Comparison of ENCODE assay signal across 17 mouse cellular contexts in genomic region chr7:62345411-62345810, GRCm38 (mm10). TPM values are rescaled to one million over a fixed set of nuclear protein-coding genes. Genes with fewer than 3 reads are reported as not detected.
DNase-seq lines count a peak whose midpoint lies in the region.
"Had no signal": no experiment of that assay in that cellular context is flagged by ENCODE, and none has a peak within 500 bp of the region (broad histone marks: within the 10 kb centered on the region; RNA-seq: fewer than 3 reads in every experiment).

No protein-coding gene starts in this region.

- peak; percentile 39 for DNase-seq in gastrocnemius, adult 18-20 months (ENCODE audit: low spot score)
- no peak for DNase-seq in gastrocnemius, adult 8-10 months (ENCODE audit: low spot score in 2 of 2)
- DNase-seq in 3T3-L1 (ENCODE audit: low read depth, low spot score) = peak; percentile 37
- peak; percentile 5 for DNase-seq in gastrocnemius, postnatal 10 days
- peak; percentile 18 for DNase-seq in testis, postnatal 14 days (ENCODE audit: low spot score)
- DNase-seq in heart, adult 8-10 months (ENCODE audit: low spot score) = no peak
- DNase-seq in cerebellum, postnatal 10 days = no peak
- DNase-seq: adrenal gland, postnatal 10 days; cerebellum, adult 11 months; cerebellum, adult 8-10 months; cerebellum, postnatal 25 days; forebrain, postnatal 0 days; heart, adult 11 months; heart, postnatal 10 days had no signal

RNA-seq across cellular contexts. Expression of gene Ndn, which starts 1.0 kb away (rescaled TPM):
- total RNA-seq in gastrocnemius, adult 18-20 months (2021) = 1 to 10 TPM; 2.2 to 2.8 TPM
- total RNA-seq in gastrocnemius, adult 8-10 months (2022) = 1 to 10 TPM; 1.8 to 2.4 (median 2.1) TPM
- 10 to 100 TPM; 45.3 to 54.6 TPM for total RNA-seq in gastrocnemius, postnatal 10 days (2021)
- total RNA-seq in heart, adult 8-10 months (2022) = 1 to 10 TPM; 3.1 to 5.2 (median 3.9) TPM
- total RNA-seq: CH12.LX had no signal

RNA-seq across cellular contexts. Expression of gene Magel2, which starts 31.4 kb away (rescaled TPM):
- not detected for total RNA-seq in gastrocnemius, adult 18-20 months (2021)
- not detected for total RNA-seq in gastrocnemius, adult 8-10 months (2022)
- total RNA-seq in gastrocnemius, postnatal 10 days (2021) = 1 to 10 TPM; 1.4 to 1.8 TPM
- total RNA-seq in heart, adult 8-10 months (2022) = not detected
- total RNA-seq: CH12.LX; gastrocnemius, postnatal 36 days; hematopoietic stem cell, adult 5-6 weeks had no signal

Comparison
In these comparisons a context has a peak if more than half of its experiments do, and no peak if none do; other contexts are left out.
1. DNase-seq: peak in gastrocnemius, adult 18-20 months (single experiment), 3T3-L1 (single experiment), gastrocnemius, postnatal 10 days (single experiment) and testis, postnatal 14 days (single experiment); none in gastrocnemius, adult 8-10 months (0 of 2), heart, adult 8-10 months (single experiment) and cerebellum, postnatal 10 days (0 of 2).
2. RNA of gene Ndn, which starts 1.0 kb away (total RNA-seq): 45.3 to 54.6 TPM in gastrocnemius, postnatal 10 days; 3.1 to 5.2 TPM in heart, adult 8-10 months, 2.2 to 2.8 TPM in gastrocnemius, adult 18-20 months and 1.8 to 2.4 TPM in gastrocnemius, adult 8-10 months; every median in the first group is over 4 times any median in the second.